Mouse (Mus musculus) stomach, embryonic 16.5 days (tissue): Measurements from ENCODE around the gene Trex1. TPM values are rescaled to one million over a fixed set of nuclear protein-coding genes. Genes with fewer than 3 reads are reported as not detected.

Source experiments
- ATAC-seq: fragments of 200-750 bp; cut with Nextera tagmentation; 2 replicates; pipeline ENCODE4 v1.8.0; 2017; ENCODE audit warnings: moderate number of reproducible peaks, moderate TSS enrichment; ENCODE audit not compliant: insufficient read depth, low FRiP score
- H3K27ac ChIP-seq: fragments of 300-500 bp; sonication (generic); 2 replicates; pipeline ENCODE4 v1.5.1; 2014; ENCODE audit warnings: low read length
- H3K27me3 ChIP-seq: fragments of 300-500 bp; sonication (generic); 2 replicates; pipeline ENCODE4 v1.6.1; 2014; ENCODE audit warnings: low read length, control low read depth, mixed read lengths; ENCODE audit not compliant: control insufficient read depth, insufficient read depth
- H3K36me3 ChIP-seq: fragments of 300-500 bp; sonication (generic); 2 replicates; pipeline ENCODE4 v1.6.1; 2014; ENCODE audit warnings: low read length; ENCODE audit not compliant: control insufficient read depth, insufficient read depth
- H3K4me1 ChIP-seq: fragments of 300-500 bp; sonication (generic); 2 replicates; pipeline ENCODE4 v1.6.1; 2014; ENCODE audit warnings: low read length, control low read depth, mixed read lengths; ENCODE audit not compliant: control insufficient read depth, insufficient read depth
- H3K4me2 ChIP-seq: fragments of 300-500 bp; sonication (generic); 2 replicates; pipeline ENCODE4 v1.6.1; 2014; ENCODE audit warnings: low read depth, low read length, mixed read lengths
- H3K4me3 ChIP-seq: fragments of 300-500 bp; sonication (generic); replicated peaks from 2 replicates; pipeline ENCODE4 v1.5.1; 2014; ENCODE audit warnings: mild to moderate bottlenecking, low read length
- H3K9ac ChIP-seq: fragments of 300-500 bp; sonication (generic); 2 replicates; pipeline ENCODE4 v1.6.1; 2014; ENCODE audit warnings: low read length
- H3K9me3 ChIP-seq: fragments of 300-500 bp; sonication (generic); replicated peaks from 2 replicates; pipeline ENCODE4 v1.6.1; 2016; ENCODE audit warnings: low read length, control low read depth; ENCODE audit not compliant: control insufficient read depth
- WGBS: fragments of 180-500 bp; shearing (Covaris S2); extraction: QIAGEN DNeasy Blood & Tissue Kit; methylation state at CpG from one replicate; pipeline ENCODE4 v1.1.7; 2014; 5-methylcytosine and 5-hydroxymethylcytosine counted together
- polyA plus RNA-seq: library from polyadenylated mRNA; unstranded; fragments of >200 nt; fragmentation: Nextera tagmentation; extraction: Ambion mirVana; gene quantifications from 2 replicates; pipeline ENCODE4 v1.2.1, GENCODE M21; 2015

Gene Trex1
- polyA plus RNA-seq, 1 experiment from 2014 or later = 13.7 TPM

DNA sequence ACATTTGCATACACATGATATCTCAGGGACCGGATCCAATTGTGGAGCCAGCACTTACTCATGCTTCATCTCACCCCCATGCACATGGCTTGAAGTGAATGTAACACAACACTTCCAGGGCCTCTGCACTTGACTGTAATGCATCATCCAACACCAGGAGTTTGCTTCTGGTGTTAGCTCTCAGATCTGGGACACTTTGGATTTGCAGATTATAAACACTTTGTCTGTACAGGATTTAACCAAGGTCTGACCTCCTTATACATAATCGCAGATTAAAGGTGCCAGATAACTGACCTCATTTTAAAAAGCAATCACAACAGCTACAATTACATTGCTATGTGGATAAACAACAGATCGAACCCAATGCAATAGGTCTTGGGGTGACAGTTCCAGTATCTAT is 21.0 kb upstream of the Trex1 start:
- no peak for ATAC-seq
- Histone ChIP-seq H3K9ac (no peak overlapping the region), H3K27me3 (no peaks in the 10 kb centered on the region), H3K9me3 (no peaks in the 10 kb centered on the region), H3K27ac (no peak overlapping the region), H3K4me1 (peaks cover 17% of the 10 kb centered on the region), H3K36me3 (0 out of 2 replicates have a peak, but pooled peaks cover 7% of the 10 kb centered on the region), H3K4me3 (no peak overlapping the region), H3K4me2 (peak overlapping the region; percentile 83; the same call in 1 of the 2 replicates)
- 90% methylated on average over 3 of the region's 3 CpGs for WGBS

DNA sequence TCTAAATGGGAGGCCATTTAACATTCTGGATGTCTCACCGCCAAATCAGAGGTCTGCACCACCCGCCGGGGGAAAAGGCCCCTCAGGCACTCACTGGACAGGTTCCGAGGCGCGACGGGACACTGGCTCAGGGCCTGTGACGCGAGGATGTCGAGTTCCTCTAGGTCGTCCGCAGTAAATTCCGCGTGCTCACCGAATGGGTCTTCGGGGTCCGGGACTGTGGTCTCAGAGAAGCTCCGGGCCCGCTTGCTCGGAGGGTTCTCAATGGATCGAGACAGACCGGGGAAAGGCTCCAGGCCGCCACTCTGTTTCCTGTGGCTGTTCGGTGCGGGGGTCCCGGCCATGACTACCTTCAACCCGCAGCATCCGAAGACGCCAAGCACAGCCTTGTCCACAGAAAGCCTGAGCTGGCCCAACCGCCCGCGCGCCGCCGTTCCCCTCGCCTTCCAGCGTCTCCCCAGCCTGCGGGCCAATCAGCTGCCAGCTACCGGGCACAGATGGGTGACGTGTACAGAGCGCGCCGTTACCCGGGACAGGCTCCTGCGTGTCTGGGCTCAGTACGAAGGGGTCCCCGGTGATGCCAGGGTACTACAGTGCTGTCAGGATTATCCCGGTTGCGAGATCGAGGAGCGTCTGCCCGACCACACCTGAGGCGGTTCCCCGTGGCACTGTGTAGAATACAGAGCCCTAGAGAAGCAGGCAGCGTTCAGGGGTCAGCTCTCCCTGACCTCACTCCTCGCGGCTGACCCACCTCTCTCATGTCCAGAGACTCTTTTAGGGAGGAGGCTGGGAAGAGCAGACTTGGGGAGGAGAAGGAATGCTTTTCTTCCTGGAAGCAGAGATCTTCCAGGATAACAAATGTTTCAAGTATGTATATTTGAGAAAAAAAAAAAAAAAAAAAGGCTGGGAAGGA is 14.4 kb upstream of the Trex1 start, which contains the start of gene Atrip:
Gene Atrip (minus strand): TSS at position 464 of the 913 bp plus-strand sequence.
- no peaks in the 10 kb centered on the region for H3K27me3 ChIP-seq
- peak within 1 kb of the TSS; percentile 68 for H3K27ac ChIP-seq
- peaks cover 15% of the 10 kb centered on the region for H3K4me1 ChIP-seq
- peak within 1 kb of the TSS; percentile 82 for H3K4me3 ChIP-seq
- 0 out of 2 replicates have a peak, but pooled peaks cover 6% of the 10 kb centered on the region for H3K36me3 ChIP-seq
- WGBS = under 1% methylated on average over 57 of the region's 57 CpGs
- H3K9me3 ChIP-seq = no peaks in the 10 kb centered on the region
- H3K4me2 ChIP-seq = peak within 1 kb of the TSS; percentile 85
- peak; percentile 98 for ATAC-seq
- H3K9ac ChIP-seq = peak within 1 kb of the TSS; percentile 90

DNA sequence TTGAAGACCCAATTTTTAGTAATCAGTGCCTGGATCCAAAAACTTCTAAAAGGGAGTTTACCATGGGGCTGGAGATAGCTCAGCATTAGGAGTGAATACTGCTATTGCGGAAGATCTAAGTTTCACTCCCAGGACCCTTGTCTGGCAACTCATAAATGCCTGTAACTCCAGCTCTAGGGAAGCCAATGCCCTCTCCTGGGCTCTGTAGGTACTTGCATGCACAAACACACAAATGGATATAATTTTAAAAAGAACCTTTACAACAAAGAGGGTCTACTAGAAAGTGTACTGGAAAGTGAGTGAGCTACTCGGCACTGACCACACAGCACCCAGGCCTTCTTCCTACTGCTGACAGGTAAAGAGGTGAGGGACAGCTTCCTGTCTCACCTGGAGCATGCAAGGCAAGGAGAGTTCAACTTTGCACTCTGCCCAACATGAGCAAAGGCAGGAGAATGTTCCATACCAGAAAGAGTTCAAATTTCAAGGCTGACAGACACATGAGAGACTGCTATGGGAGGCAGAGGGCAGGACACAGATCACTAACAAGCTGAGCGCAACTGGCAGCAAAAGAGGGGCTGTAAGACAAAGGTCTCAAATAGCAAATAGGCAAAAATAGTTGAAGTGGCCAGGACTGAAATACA is 8.7 kb upstream of the Trex1 start:
- peaks cover 6% of the 10 kb centered on the region for H3K36me3 ChIP-seq
- H3K9ac ChIP-seq = no peak overlapping the region
- H3K4me1 ChIP-seq = peaks cover 7% of the 10 kb centered on the region
- H3K4me2 ChIP-seq = no peak overlapping the region
- no peak overlapping the region for H3K27ac ChIP-seq
- ATAC-seq = no peak
- 92% methylated on average over 3 of the region's 3 CpGs for WGBS
- no peaks in the 10 kb centered on the region for H3K9me3 ChIP-seq
- H3K27me3 ChIP-seq = no peaks in the 10 kb centered on the region
- no peak overlapping the region for H3K4me3 ChIP-seq

DNA sequence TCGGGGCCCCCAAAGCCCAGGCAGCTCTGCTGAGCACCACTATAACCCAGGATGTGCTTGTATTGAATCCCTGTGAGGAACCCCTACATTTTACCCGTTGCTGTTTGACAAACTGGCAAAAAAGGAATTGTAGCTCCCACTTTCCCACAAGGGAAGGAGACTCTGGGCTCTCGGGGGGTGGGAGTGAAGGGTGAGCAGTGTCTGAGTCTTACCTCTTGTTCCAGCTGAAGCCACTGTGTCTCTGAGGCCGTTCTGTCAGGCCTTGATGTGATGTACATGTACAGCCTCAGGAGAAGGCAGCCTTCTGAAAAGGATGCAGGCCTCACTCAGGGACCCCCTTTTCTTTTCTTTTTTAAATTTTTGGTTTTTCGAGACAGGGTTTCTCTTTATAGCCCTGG is 1.4 kb upstream of the Trex1 start:
- Histone ChIP-seq H3K4me3 (no peak overlapping the region), H3K36me3 (no peaks in the 10 kb centered on the region; the same call in none of the 2 replicates), H3K27ac (no peak overlapping the region), H3K4me2 (no peak overlapping the region), H3K4me1 (peaks cover 10% of the 10 kb centered on the region; the same call in 1 of the 2 replicates), H3K9me3 (no peaks in the 10 kb centered on the region), H3K9ac (no peak overlapping the region), H3K27me3 (no peaks in the 10 kb centered on the region)
- WGBS = 88% methylated on average over 5 of the region's 5 CpGs
- ATAC-seq = no peak

DNA sequence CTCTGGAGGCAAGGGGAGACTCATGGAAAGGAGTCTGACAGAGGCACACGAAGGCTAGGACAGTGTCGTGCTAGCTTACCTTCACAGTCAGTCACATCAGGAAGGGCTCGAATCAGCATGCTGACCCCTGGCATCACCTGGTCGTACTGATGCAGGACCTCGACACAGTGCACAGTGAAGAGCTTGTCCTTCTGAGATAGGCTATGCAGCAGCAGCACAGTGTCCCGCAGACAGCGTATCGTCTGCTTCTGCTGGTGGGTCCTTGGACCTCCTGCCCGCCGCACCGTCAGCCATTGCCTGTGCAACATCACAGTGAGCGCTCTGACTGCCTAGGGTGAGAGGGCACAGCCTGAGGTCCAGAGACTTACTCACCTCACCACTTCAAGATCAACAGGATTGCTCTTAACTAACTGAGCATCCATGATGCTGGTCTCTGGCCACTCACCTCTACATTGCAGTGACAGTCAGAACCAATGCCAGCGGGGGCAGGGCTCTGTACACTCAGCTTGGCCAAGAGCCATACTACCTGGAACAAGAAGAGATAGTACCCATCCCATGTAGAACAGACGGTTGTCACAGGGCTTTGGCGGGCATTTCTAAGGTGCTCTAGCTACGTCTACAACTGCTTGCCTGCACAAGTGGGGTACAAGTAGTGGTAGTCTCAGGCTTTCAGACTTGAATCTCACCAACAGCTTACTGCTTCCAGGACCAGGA is 807 bp upstream of the Trex1 start:
- H3K9me3 ChIP-seq = no peaks in the 10 kb centered on the region
- H3K9ac ChIP-seq = peak overlapping the region; percentile 67; the same call in 1 of the 2 replicates
- no peak for ATAC-seq
- H3K27me3 ChIP-seq = no peaks in the 10 kb centered on the region
- no peaks in the 10 kb centered on the region; the same call in none of the 2 replicates for H3K36me3 ChIP-seq
- no peak overlapping the region for H3K4me2 ChIP-seq
- H3K27ac ChIP-seq = peak overlapping the region; percentile 95; the same call in 1 of the 2 replicates
- WGBS = 87% methylated on average over 16 of the region's 16 CpGs
- H3K4me1 ChIP-seq = peaks cover 11% of the 10 kb centered on the region
- no peak overlapping the region for H3K4me3 ChIP-seq

DNA sequence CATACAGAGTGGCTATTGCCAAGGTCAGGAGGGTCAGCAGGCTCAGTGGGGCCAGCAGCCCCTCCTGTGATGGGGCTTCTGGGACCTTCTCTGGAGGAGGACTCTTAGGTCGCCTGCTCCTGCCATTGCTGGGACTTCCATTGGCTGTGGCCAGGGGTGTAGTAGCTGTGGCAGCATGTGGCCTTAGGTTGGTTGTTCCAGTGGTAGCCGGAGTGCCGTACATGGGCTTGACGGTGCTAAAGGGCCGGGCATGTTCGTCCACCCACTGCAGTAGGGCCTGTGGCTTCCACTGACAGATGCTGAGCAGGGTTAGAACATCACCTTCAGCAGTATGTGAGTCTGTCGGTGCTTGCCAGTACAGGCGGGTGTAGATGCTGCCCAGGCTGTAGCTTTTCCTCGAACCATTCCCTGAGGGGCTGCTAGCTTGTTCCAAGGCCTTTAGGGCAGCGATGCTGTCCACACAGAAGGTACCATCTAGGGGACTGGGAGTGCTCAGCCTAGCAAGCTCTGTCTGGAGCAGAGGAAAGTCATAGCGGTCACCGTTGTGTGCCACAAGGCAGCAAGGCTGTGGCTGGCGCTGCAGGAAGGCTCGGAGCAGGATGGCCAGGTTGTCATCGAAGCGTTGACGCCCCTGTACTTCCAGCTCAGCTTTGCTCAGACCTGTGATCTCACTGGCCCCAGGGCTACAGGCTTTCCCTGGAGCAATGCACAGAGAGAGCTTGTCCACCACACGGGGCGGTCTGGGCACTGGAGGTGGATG is 1.3 kb downstream of the Trex1 start:
- Histone ChIP-seq H3K27ac (peak overlapping the region; percentile 95; the same call in 1 of the 2 replicates), H3K9me3 (no peaks in the 10 kb centered on the region), H3K36me3 (no peaks in the 10 kb centered on the region; the same call in 1 of the 2 replicates), H3K27me3 (no peaks in the 10 kb centered on the region), H3K4me1 (peaks cover 20% of the 10 kb centered on the region), H3K4me2 (peak overlapping the region; percentile 71), H3K4me3 (peak overlapping the region; percentile 43; the same call in 1 of the 2 replicates), H3K9ac (peak overlapping the region; percentile 67)
- no peak for ATAC-seq
- WGBS = 91% methylated on average over 19 of the region's 19 CpGs

DNA sequence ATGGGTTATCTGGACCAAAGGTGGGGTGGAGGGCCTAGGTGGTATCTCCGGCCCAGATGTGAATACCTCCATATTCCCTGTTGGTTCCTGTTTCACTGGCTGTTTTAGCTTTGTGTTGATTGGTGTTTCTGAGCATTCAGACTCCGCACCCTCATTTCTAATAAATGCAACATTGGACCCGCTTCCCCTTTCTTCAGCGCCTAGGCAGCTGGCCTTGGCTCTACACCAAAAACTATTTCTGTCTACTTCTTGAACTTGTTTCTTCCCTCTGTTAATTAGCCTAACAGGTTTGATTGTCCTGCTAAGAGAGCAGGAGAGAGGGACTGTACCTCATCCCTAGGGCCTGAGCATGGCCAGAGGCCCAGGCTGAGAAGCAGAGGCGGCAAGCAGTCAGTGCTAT is 2.0 kb downstream of the Trex1 start:
- Histone ChIP-seq H3K9ac (no peak overlapping the region), H3K27ac (no peak overlapping the region), H3K9me3 (no peaks in the 10 kb centered on the region), H3K4me2 (no peak overlapping the region), H3K4me1 (peaks cover 20% of the 10 kb centered on the region), H3K36me3 (no peaks in the 10 kb centered on the region; the same call in 1 of the 2 replicates), H3K4me3 (no peak overlapping the region), H3K27me3 (no peaks in the 10 kb centered on the region)
- ATAC-seq = no peak
- WGBS = 91% methylated on average over 5 of the region's 5 CpGs

DNA sequence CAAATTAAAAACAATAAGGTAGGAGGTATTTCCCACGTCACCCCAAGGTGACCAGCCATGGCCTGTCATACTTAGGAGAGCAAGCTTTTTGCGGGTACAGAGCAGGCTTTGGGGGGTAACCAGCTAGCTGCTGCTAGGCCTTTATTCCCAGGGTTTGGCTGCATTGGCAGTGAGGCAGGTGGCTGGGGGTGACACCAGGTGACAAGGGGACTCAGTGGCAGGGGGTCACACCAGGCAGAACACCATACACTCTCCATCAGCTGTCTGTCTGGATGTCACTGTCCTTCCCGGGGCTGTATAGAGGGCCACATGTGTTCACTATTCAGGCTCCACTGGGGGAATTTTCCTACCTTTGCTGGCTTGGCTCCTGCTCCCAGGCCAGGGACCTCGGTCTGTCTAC is 2.6 kb downstream of the Trex1 start:
- no peak for ATAC-seq
- Histone ChIP-seq H3K9ac (no peak overlapping the region), H3K4me1 (peaks cover 20% of the 10 kb centered on the region), H3K9me3 (no peaks in the 10 kb centered on the region), H3K27me3 (no peaks in the 10 kb centered on the region), H3K4me2 (no peak overlapping the region), H3K27ac (no peak overlapping the region), H3K36me3 (no peaks in the 10 kb centered on the region; the same call in 1 of the 2 replicates), H3K4me3 (no peak overlapping the region)
- 77% methylated on average over 4 of the region's 4 CpGs for WGBS
